ENCODE assay signal across 15 mouse cellular contexts in the genomic region with DNA sequence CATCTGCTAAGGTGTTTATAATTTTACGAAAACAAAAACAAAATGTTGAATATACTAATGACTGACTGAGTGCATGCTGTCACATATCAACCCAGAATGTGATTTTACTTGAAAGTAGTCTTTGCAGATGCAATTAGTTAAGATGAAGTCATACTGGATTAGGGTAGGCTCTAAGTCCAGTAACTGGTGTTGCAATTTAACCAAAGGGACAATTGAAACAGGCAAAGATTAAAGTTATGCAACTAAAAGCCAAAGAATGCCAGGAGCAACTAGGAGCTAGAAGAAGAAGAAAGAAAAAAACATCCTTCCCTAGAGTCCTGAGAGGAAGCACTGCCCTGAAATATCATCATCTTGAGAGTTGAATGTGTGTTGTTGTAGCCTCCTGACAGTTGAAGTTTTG.
"Had no signal": no experiment of that assay in that cellular context is flagged by ENCODE, and none has a peak within 500 bp of the region (broad histone marks: within the 10 kb centered on the region; RNA-seq: fewer than 3 reads in every experiment).

No protein-coding gene starts in this region.

- H3K27me3 ChIP-seq: limb, embryonic 12.5 days; liver, embryonic 15.5 days; midbrain, embryonic 13.5 days; neural tube, embryonic 12.5 days; stomach, embryonic 15.5 days had no signal

- H3K4me3 ChIP-seq: layer of hippocampus, adult 2 months; limb, embryonic 12.5 days; liver, embryonic 15.5 days; midbrain, embryonic 13.5 days; neural tube, embryonic 12.5 days; stomach, embryonic 15.5 days had no signal

- H3K27ac ChIP-seq: kidney, postnatal 0 days; layer of hippocampus, adult 2 months; limb, embryonic 12.5 days; liver, embryonic 15.5 days; midbrain, embryonic 13.5 days; neural tube, embryonic 12.5 days; stomach, embryonic 15.5 days had no signal

- H3K9me3 ChIP-seq: limb, embryonic 12.5 days; liver, embryonic 15.5 days; midbrain, embryonic 13.5 days; neural tube, embryonic 12.5 days; stomach, embryonic 15.5 days had no signal

- H3K9ac ChIP-seq: limb, embryonic 12.5 days; liver, embryonic 15.5 days; midbrain, embryonic 13.5 days; neural tube, embryonic 12.5 days; stomach, embryonic 15.5 days had no signal

- ATAC-seq: lung, postnatal 0 days; midbrain, embryonic 13.5 days had no signal

- H3K36me3 ChIP-seq: neural tube, embryonic 12.5 days had no signal

- DNase-seq: kidney, postnatal 4 days; liver; lung, adult 2 months; lung, postnatal 36 days; right cerebral cortex, postnatal 4 days; thymus, adult 2 months; thymus, postnatal 25 days had no signal

- H3K4me2 ChIP-seq: limb, embryonic 12.5 days; liver, embryonic 15.5 days; midbrain, embryonic 13.5 days; neural tube, embryonic 12.5 days; stomach, embryonic 15.5 days had no signal
